ENCODE assay signal across 9 mouse cellular contexts in genomic region chr3:105521178-105521631, GRCm38 (mm10).
A peak's percentile ranks its signal among the peaks of the same experiment; 100 is the strongest.
DNase-seq lines count a peak whose midpoint lies in the region; ATAC-seq and TF ChIP-seq lines count a peak whose summit lies in the region.
"Had no signal": no experiment of that assay in that cellular context is flagged by ENCODE, and none has a peak within 500 bp of the region (broad histone marks: within the 10 kb centered on the region; RNA-seq: fewer than 3 reads in every experiment).

No protein-coding gene starts in this region.

- peak overlapping the region; percentile 32 for H3K4me2 ChIP-seq in forebrain, postnatal 0 days (ENCODE audit: low read depth)
- H3K4me2 ChIP-seq in hindbrain, embryonic 16.5 days (ENCODE audit: low read length): no peak overlapping the region
- H3K4me2 ChIP-seq: stomach, embryonic 15.5 days had no signal

- peak overlapping the region; percentile 75 for H3K27ac ChIP-seq in forebrain, postnatal 0 days (ENCODE audit: low read depth, low read length)
- H3K27ac ChIP-seq in hindbrain, embryonic 16.5 days (ENCODE audit: low read depth, low read length): peak overlapping the region; percentile 4; the same call in 1 of the 2 replicates
- H3K27ac ChIP-seq: stomach, embryonic 15.5 days had no signal

- no peaks in the 10 kb centered on the region for H3K36me3 ChIP-seq in forebrain, postnatal 0 days (ENCODE audit: insufficient read depth)
- H3K36me3 ChIP-seq in hindbrain, embryonic 16.5 days (ENCODE audit: control insufficient read depth, insufficient read depth, low read length): no peaks in the 10 kb centered on the region
- H3K36me3 ChIP-seq: stomach, embryonic 15.5 days had no signal

- H3K4me1 ChIP-seq in forebrain, postnatal 0 days (ENCODE audit: insufficient read depth): peaks cover 17% of the 10 kb centered on the region
- peaks cover 7% of the 10 kb centered on the region for H3K4me1 ChIP-seq in hindbrain, embryonic 16.5 days (ENCODE audit: control insufficient read depth, insufficient read depth, low read depth, low read length)
- H3K4me1 ChIP-seq: stomach, embryonic 15.5 days had no signal

- peak; percentile 33 to 55 for DNase-seq in adrenal gland, adult (ENCODE audit: inconsistent age in 2 of 2, low spot score in 1 of 2)
- no peak for DNase-seq in adrenal gland, postnatal 36 days
- peak; percentile 11 for DNase-seq in R1 (ENCODE audit: low read depth, low spot score)
- DNase-seq in forebrain, postnatal 0 days: peak; percentile 87
- peak; percentile 8 for DNase-seq in lung, postnatal 14 days
- no peak for DNase-seq in embryo, embryonic 11 days
- no peak for DNase-seq in spleen, postnatal 14 days (ENCODE audit: low spot score in 2 of 2)

- ATAC-seq in forebrain, postnatal 0 days: peak; percentile 96
- ATAC-seq in hindbrain, embryonic 16.5 days: peak; percentile 83

- no peaks in the 10 kb centered on the region for H3K27me3 ChIP-seq in forebrain, postnatal 0 days (ENCODE audit: insufficient read depth, low read length)
- no peaks in the 10 kb centered on the region for H3K27me3 ChIP-seq in hindbrain, embryonic 16.5 days (replicated peaks; ENCODE audit: control insufficient read depth, insufficient read depth, low read length)
- H3K27me3 ChIP-seq: stomach, embryonic 15.5 days had no signal

- 29% methylated on average over 12 of the region's 12 CpGs for WGBS in forebrain, postnatal 0 days
- WGBS in hindbrain, embryonic 16.5 days: 30% methylated on average over 9 of the region's 12 CpGs

- H3K4me3 ChIP-seq in forebrain, postnatal 0 days (ENCODE audit: low read depth, low read length): no peak overlapping the region
- H3K4me3 ChIP-seq in hindbrain, embryonic 16.5 days (ENCODE audit: low read length): no peak overlapping the region
- H3K4me3 ChIP-seq: stomach, embryonic 15.5 days had no signal

- no peak overlapping the region for H3K9ac ChIP-seq in forebrain, postnatal 0 days
- no peak overlapping the region for H3K9ac ChIP-seq in hindbrain, embryonic 16.5 days (ENCODE audit: low read depth, low read length)
- H3K9ac ChIP-seq: stomach, embryonic 15.5 days had no signal

- TF ChIP-seq CTCF in forebrain, postnatal 0 days (IDR thresholded peaks at IDR 0.05; ENCODE audit: low read depth): peak; percentile 20; the same call in 1 of the 2 replicates

- no peaks in the 10 kb centered on the region for H3K9me3 ChIP-seq in forebrain, postnatal 0 days (ENCODE audit: low read length)
- H3K9me3 ChIP-seq in hindbrain, embryonic 16.5 days (ENCODE audit: control insufficient read depth, low read length): no peaks in the 10 kb centered on the region
- H3K9me3 ChIP-seq: stomach, embryonic 15.5 days had no signal

Comparison
In these comparisons a context has a peak if more than half of its experiments do, and no peak if none do; other contexts are left out.
1. DNase-seq: peak in adrenal gland, adult (2 of 2), R1 (single experiment), forebrain, postnatal 0 days (single experiment) and lung, postnatal 14 days (single experiment); none in adrenal gland, postnatal 36 days (0 of 2), embryo, embryonic 11 days (single experiment) and spleen, postnatal 14 days (0 of 2).